Mouse (Mus musculus) CD4-positive helper T cell, adult 2 months (primary cell): Measurements from ENCODE around the gene Glce.

Experiments
- DNase-seq: peaks from one replicate; pipeline ENCODE4 v3.0.0-alpha.2; 2012; ENCODE audit warnings: low read depth, missing footprints, low spot score

Glce gene

DNA sequence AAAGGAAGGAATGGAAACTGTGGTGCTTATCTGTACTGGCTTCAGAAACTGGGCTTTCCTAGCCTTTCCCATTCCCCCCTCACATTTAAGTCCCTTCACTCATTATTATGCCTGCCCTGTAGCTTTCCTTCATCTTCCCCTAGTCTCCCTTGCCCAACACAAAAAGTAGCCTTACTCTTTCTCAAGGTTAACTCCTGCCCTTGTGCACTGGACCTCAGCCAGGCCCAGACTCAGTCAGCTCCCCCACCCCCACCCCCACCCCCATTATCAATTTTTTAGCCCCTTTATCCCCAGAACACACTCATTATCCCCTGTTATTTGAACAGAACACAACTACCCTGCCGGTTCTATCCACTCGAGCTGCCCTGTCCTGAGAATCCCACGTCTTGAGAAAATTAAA is 1.0 kb upstream of the Glce start:
- DNase-seq = no peak

GRCm38 (mm10) chr9:62121551-62122447 is 656 bp downstream of the Glce start:
- peak; percentile 50 for DNase-seq

DNA sequence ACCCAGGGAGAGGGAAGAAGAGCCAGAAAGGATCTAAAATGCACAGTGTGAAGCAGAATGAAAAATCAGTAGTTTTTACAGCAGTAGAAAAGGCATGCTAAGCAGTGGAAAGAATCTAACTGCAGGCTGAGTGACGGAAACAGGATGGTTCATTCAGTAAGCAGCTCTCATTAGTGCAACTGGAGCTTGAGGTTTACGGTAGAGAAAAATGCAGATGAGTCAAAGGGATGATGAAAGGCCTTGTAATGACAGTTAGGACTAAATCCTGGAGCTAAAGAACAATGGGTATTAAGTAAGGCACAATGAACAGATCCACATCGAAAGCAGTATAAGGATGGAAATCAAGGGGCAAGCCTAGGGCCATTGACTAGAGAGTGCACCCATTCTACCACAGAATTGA is 3.7 kb downstream of the Glce start:
- no peak for DNase-seq

- DNase-seq = no peak
Observed at GRCm38 (mm10) chr9:62115826-62116225, 6.6 kb downstream of the Glce start.

GRCm38 (mm10) chr9:62096603-62097002 is 25.9 kb downstream of the Glce start:
- DNase-seq = no peak

- no peak for DNase-seq
Observed at GRCm38 (mm10) chr9:62091604-62092003, 30.9 kb downstream of the Glce start.

- DNase-seq = no peak
Observed at GRCm38 (mm10) chr9:62085548-62085947, 36.9 kb downstream of the Glce start.

- DNase-seq = no peak
Observed at GRCm38 (mm10) chr9:62084896-62085295, 37.6 kb downstream of the Glce start.

GRCm38 (mm10) chr9:62082986-62083385 is 39.5 kb downstream of the Glce start:
- DNase-seq = peak; percentile 6

GRCm38 (mm10) chr9:62081542-62081941 is 40.9 kb downstream of the Glce start:
- DNase-seq = no peak

- DNase-seq = no peak
Observed at GRCm38 (mm10) chr9:62080028-62080760, 42.3 kb downstream of the Glce start.

- no peak for DNase-seq
Observed at GRCm38 (mm10) chr9:62062234-62062633, 60.2 kb downstream of the Glce start.

GRCm38 (mm10) chr9:62060431-62060830 is 62.0 kb downstream of the Glce start:
- DNase-seq = no peak

DNA sequence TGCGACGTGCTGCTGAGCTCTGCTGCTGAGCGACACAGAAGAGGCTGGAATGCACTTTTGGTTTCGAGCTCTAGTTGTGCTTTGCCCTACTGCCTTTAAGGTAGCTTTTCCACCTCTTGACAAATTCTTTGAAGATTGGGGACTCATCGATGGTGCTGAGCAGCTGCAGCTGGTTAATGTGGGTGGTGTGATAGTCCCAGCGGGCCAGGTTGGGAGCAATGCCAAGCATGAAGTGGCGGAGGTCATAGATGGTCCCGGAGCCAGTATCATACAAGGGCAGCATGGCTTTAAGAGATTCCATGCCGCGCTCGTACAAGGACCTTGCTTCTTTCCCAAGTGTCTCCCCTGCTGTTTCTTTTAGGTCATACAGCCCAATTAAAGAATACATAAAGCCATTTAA is 62.5 kb downstream of the Glce start:
- DNase-seq = no peak

GRCm38 (mm10) chr9:62057881-62058506 is 64.5 kb downstream of the Glce start:
- DNase-seq = peak; percentile 55

- DNase-seq = no peak
Observed at GRCm38 (mm10) chr9:62056206-62056605, 66.2 kb downstream of the Glce start.

- DNase-seq = no peak
Observed at GRCm38 (mm10) chr9:62050801-62051200, 71.7 kb downstream of the Glce start.

DNA sequence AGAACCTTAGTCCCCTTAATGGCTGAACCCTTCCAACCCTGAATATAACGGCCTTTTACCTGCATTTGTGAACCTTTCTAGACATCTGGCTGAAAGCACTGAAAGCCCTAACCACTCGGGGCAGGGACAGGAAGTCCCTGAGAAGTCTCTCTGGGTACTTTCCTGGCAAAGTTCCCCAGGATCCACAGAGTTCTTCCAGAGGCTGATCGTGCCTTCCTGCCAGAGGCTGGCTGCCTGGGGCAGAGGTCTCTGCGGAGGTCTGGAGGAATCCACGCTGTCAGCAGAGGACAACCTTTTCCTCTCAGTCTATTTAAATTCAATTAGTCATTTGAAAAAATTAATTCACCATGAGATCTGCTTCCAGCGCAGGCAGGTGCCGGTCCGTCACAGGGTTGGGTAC is 73.3 kb downstream of the Glce start:
- DNase-seq = no peak

DNA sequence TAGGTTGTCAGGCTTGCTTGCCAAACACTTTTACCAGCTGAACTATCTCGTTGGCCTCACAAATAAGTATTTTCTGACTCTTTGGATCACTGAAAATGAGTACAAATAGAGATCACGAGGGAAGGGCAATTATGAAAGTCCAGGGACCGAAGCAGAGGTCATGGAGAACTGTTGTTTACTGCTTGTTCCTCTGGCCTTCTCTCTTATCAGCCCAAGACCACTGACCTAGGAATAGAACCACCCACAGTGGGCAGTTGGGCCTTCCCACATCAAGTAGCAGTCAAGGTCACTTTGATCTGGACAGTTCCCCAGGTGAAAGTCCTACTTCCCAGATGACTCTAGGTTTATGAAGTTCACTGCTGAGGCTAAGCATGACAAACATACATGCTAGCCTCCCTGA is 80.3 kb downstream of the Glce start:
- no peak for DNase-seq

DNA sequence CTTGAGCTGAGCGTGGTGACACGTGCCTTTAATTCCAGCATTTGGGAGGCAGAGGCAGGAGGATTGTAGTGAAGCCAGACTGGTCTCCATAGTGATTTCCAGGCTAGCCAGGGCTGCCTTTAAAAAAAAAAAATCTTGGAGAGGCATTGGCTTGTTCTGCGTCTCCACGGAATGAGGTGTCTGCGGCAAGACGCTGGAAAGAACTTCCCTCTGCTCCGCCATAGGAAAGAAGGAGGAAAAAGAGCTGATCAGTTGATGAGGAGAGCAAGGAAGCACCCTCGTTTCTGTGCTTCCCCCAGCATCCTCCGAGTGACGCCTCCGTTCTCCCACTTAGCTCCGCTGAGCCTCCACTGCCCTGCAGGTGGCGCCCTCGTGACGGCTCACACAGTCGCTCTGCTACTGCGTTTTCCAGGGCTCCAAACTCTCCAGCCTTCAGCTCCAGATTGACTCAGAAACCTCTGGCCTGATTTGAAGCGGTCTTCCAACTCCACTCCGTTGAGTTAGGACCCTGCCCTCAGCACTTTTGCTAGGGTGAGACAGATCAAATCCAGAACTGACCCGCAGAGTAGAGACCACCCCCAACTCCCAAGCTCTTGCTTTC is 82.3 kb downstream of the Glce start:
- DNase-seq = peak; percentile 63

DNA sequence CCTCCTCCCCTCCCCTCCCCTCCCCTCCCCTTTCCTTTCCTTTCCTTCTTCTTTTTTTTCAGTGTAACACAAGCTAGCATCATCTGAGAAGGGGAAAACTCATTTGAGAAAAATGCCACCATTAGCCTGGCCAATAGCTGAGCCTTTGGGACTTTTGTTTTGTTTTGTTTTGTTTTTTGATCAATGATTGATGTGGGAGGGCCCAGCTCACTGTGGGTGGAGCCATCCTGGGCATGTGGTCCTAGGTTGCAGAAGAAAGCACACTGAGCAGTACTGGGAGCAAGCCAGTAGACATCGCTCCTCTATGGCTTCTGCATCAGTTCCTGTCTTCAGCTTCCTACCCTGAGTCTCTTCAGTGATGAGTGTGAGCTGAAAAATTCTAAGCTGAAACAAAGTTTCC is 86.6 kb downstream of the Glce start:
- DNase-seq = no peak

- DNase-seq = no peak
Observed at GRCm38 (mm10) chr9:62032206-62032605, 90.2 kb downstream of the Glce start.
